Mouse (Mus musculus): ENCODE results near the gene Wdr86. TPM values are rescaled to one million over a fixed set of nuclear protein-coding genes. Genes with fewer than 3 reads are reported as not detected.
"Not testable (repeated sequence)": the region's sequence is repeated elsewhere in the genome, so short reads cannot be mapped to it uniquely, and the experiment has no call there.

Wdr86 gene
- total RNA-seq (2015; ENCODE audit: low replicate concordance) = not detected in 2 replicates
- total RNA-seq (2017; ENCODE audit: low replicate concordance) = not detected in 2 replicates

- ATAC-seq (replicated peaks; ENCODE audit: low FRiP score, poor library complexity, severe bottlenecking) = no peak
Measured at GRCm38 (mm10) chr5:24730488-24730871, at the start of gene Wdr86. Gene Wdr86, minus strand, starts transcription at chr5:24730727.

GRCm38 (mm10) chr5:24779881-24780512 lies 49.5 kb upstream of the Wdr86 start:
- peak; percentile 46; the same call in 1 of the 2 replicates for ATAC-seq (replicated peaks; ENCODE audit: low FRiP score, poor library complexity, severe bottlenecking)

- ATAC-seq (replicated peaks; ENCODE audit: low FRiP score, poor library complexity, severe bottlenecking) = no peak
Measured at GRCm38 (mm10) chr5:24779321-24779720, 48.8 kb upstream of the Wdr86 start.

GRCm38 (mm10) chr5:24778843-24779140 lies 48.3 kb upstream of the Wdr86 start:
- ATAC-seq (replicated peaks; ENCODE audit: low FRiP score, poor library complexity, severe bottlenecking) = no peak

GRCm38 (mm10) chr5:24778082-24778842 lies 47.7 kb upstream of the Wdr86 start:
- ATAC-seq (replicated peaks; ENCODE audit: low FRiP score, poor library complexity, severe bottlenecking) = no peak

GRCm38 (mm10) chr5:24776681-24777080 lies 46.2 kb upstream of the Wdr86 start:
- ATAC-seq (replicated peaks; ENCODE audit: low FRiP score, poor library complexity, severe bottlenecking) = no peak

- ATAC-seq (replicated peaks; ENCODE audit: low FRiP score, poor library complexity, severe bottlenecking) = not testable (repeated sequence)
Measured at GRCm38 (mm10) chr5:24774549-24774948, 44.0 kb upstream of the Wdr86 start.

GRCm38 (mm10) chr5:24757816-24758215 lies 27.3 kb upstream of the Wdr86 start, which contains the start of gene Crygn:
Gene Crygn, minus strand, starts transcription at chr5:24758008.
- ATAC-seq (replicated peaks; ENCODE audit: low FRiP score, poor library complexity, severe bottlenecking) = no peak

GRCm38 (mm10) chr5:24756931-24757330 lies 26.4 kb upstream of the Wdr86 start:
- ATAC-seq (replicated peaks; ENCODE audit: low FRiP score, poor library complexity, severe bottlenecking) = no peak

- ATAC-seq (replicated peaks; ENCODE audit: low FRiP score, poor library complexity, severe bottlenecking) = no peak
Measured at GRCm38 (mm10) chr5:24752175-24752498, 21.6 kb upstream of the Wdr86 start.

- no peak for ATAC-seq (replicated peaks; ENCODE audit: low FRiP score, poor library complexity, severe bottlenecking)
Measured at GRCm38 (mm10) chr5:24751305-24752174, 21.0 kb upstream of the Wdr86 start.

GRCm38 (mm10) chr5:24750321-24751304 lies 20.1 kb upstream of the Wdr86 start:
- peak; percentile 63 for ATAC-seq (replicated peaks; ENCODE audit: low FRiP score, poor library complexity, severe bottlenecking)

GRCm38 (mm10) chr5:24749731-24750130 lies 19.2 kb upstream of the Wdr86 start:
- no peak for ATAC-seq (replicated peaks; ENCODE audit: low FRiP score, poor library complexity, severe bottlenecking)

- ATAC-seq (replicated peaks; ENCODE audit: low FRiP score, poor library complexity, severe bottlenecking) = no peak
Measured at GRCm38 (mm10) chr5:24747533-24747932, 17.0 kb upstream of the Wdr86 start.

- no peak for ATAC-seq (replicated peaks; ENCODE audit: low FRiP score, poor library complexity, severe bottlenecking)
Measured at GRCm38 (mm10) chr5:24743956-24744355, 13.4 kb upstream of the Wdr86 start.

GRCm38 (mm10) chr5:24741172-24741885 lies 10.8 kb upstream of the Wdr86 start:
- no peak for ATAC-seq (replicated peaks; ENCODE audit: low FRiP score, poor library complexity, severe bottlenecking)

- ATAC-seq (replicated peaks; ENCODE audit: low FRiP score, poor library complexity, severe bottlenecking) = no peak
Measured at GRCm38 (mm10) chr5:24739141-24739753, 8.7 kb upstream of the Wdr86 start.

- ATAC-seq (replicated peaks; ENCODE audit: low FRiP score, poor library complexity, severe bottlenecking) = no peak
Measured at GRCm38 (mm10) chr5:24738517-24738916, 8.0 kb upstream of the Wdr86 start.
